Mouse (Mus musculus) retina, embryonic 14.5 days (tissue): ENCODE measurements around the gene Taf10.
"Not testable (repeated sequence)": the region's sequence is repeated elsewhere in the genome, so short reads cannot be mapped to it uniquely, and the experiment has no call there.

ENCODE experiments used
- DNase-seq: peaks from one replicate; pipeline ENCODE4 v3.0.0-alpha.2; 2015; ENCODE audit warnings: low spot score

The Taf10 gene

GRCm38 (mm10) chr7:105752716-105753115, 8.6 kb upstream of the Taf10 start:
- DNase-seq, result no peak

DNA sequence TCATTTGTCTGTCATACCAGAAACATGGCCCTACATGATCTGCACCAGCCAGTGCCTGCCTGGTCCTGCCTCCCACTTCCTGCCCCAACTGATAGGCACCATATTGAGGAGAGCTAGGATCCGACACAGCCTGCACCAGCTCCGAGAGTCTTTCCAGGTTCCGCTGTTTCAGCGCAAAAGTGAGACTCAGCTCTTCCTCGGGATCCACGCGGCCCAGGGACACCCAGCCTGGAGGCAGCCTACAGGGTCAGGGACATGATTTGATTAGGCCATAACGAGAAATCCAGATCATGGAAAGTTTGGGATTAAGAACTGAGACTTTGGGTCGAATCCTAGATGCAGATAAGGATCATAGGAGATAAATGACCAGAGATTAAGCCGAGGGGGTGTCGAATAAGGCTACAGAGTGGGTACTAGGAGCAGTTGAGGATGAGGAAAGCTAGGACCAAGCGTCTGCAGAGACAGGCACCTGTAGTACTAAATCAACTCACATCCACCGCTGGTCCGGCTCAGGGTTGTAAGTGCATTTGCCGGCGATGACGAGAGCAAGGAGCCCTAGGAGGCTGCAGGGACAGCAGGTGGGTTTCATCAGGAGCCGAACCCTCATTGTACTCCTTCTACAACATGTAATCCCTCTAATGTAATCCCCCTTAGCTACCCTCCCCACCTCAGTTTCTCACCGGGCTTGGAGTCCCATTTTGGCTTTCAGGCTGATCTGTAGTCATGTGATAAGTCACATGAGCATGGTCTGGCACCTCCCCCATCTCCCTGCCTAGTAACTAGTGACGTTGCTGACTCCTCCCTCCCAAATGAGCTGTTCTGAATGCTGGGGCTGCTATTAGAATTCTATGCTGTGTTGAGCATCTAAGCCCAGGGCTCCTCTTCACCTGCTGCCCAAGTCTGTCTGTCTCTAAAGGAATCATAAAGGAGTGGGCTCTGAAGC, 7.6 kb upstream of the Taf10 start, which contains the start of gene Tpp1:
Gene Tpp1, minus strand, starts transcription at position 745 of the 943 bp plus-strand sequence.
- DNase-seq, result peak; percentile 94

- DNase-seq, result no peak
Observed at GRCm38 (mm10) chr7:105747776-105748175, 3.6 kb upstream of the Taf10 start.

GRCm38 (mm10) chr7:105743246-105743925, 775 bp downstream of the Taf10 start:
- DNase-seq, result not testable (repeated sequence)

DNA sequence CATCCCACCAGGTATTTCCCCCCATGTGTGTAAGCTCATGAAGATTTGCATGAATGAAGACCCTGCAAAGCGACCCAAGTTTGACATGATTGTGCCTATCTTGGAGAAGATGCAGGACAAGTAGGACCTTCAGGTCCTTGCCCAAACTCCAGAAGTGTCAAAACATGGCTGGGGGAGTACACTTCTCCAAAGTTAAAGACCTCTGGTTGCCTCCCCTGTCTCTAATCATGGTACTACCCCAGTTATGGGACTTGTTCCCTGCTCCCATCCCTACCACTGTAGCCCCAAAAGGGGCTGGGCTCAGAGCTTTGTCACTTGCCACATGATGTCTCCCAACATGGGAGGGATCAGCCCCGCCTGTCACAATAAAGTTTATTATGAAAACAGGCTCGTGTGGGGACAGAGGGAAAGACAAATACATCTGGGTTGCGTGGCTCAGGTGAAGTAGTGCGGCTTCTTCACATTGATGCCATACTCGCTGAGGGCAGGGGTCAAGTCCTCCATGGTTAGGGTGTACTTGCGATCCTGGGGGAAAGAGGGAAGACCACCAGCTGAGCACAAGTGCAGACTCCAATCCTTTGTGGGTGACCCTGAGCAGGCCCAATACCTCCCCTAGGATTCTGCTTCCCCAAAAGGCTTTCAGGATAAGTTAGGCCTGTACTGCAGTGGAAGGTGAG, 1.5 kb downstream of the Taf10 start:
- not testable (repeated sequence) for DNase-seq

- no peak for DNase-seq
Observed at GRCm38 (mm10) chr7:105741978-105742377, 2.2 kb downstream of the Taf10 start.

DNA sequence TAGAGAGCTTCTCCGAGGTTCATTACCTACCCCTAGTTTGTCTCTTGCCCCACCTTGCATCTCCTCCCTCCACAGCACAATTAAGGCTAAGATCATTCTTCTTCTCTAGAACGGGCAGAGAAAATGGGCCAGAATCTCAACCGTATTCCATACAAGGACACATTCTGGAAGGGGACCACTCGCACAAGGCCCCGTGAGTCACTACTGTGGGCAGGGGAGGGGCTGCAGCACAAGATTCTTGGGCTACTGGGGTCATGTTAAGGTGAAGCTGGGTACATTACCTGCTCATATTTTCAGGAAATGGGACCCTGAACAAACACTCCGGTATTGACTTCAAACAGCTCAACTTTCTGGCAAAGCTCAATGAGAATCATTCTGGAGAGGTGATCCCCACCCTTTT, 3.3 kb downstream of the Taf10 start:
- no peak for DNase-seq

DNA sequence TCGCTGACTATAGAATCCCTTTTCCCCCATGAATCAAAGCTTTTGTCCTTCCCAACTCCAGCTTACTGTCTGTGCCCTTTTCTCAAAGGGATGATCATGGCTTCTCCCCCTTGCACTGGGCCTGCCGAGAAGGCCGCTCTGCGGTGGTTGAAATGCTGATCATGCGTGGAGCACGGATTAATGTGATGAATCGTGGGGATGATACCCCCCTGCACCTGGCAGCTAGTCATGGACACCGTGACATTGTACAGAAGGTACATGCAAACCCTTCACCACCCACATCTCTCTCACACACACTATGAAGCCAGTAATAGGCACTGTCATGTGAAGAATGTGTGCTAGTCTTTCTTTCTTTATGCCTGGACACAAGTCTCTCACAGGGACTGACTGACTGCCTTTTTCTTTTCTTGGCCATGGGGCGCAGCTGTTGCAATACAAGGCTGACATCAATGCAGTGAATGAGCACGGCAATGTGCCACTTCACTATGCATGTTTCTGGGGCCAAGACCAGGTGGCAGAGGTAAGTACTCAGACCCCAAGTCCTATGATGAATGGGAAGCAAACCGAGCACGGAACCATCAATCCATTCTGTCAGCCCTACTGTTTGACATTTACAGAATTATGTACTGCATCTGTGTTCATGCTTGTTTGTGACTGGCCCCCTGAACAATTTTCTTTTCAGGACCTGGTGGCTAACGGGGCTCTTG, 3.9 kb downstream of the Taf10 start:
- no peak for DNase-seq

DNA sequence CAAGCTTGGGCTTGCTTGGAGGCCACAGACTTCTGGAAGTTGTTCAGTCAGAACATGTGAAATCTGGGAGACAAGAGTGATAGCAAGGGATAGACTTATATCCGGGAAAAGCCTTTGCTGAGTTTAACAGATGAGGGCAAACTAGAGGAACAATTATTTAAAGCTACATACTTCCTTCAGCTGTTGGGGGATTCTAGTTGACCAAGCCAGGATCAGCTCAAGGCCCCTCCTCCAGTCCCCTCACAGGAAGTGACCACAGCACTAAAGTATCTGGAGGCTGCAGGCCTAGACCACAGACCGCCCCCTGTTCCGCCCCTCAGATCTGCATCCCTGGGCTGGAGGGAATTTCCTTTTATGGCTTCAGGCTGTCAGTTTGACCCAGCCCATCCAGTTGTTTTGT, 5.2 kb downstream of the Taf10 start:
- DNase-seq, result peak; percentile 54

- no peak for DNase-seq
Observed at GRCm38 (mm10) chr7:105738286-105738685, 5.9 kb downstream of the Taf10 start.

DNA sequence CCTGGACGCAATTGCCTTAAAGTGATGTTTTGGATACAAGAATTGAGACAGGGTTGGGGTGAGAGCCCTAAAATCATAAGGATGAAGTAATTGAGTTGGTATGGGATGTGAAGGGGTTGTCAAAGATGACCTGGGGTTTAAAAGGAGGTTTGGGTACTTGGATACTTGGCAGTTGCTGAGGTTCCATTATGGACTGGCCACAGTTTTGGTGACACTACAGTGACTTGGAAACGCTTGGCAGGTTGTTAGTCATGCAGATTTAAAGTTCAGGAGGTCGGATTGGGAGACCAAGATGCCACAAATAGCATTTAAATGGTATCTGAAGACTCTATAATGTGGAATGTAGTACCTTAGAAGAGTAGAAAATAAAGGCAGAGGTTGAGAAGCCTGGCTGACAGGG, 6.5 kb downstream of the Taf10 start:
- DNase-seq, result no peak

GRCm38 (mm10) chr7:105736911-105737521, 7.1 kb downstream of the Taf10 start, which contains the start of gene Rrp8:
TSS of gene Rrp8 (minus strand) at chr7:105737385.
- no peak for DNase-seq

DNA sequence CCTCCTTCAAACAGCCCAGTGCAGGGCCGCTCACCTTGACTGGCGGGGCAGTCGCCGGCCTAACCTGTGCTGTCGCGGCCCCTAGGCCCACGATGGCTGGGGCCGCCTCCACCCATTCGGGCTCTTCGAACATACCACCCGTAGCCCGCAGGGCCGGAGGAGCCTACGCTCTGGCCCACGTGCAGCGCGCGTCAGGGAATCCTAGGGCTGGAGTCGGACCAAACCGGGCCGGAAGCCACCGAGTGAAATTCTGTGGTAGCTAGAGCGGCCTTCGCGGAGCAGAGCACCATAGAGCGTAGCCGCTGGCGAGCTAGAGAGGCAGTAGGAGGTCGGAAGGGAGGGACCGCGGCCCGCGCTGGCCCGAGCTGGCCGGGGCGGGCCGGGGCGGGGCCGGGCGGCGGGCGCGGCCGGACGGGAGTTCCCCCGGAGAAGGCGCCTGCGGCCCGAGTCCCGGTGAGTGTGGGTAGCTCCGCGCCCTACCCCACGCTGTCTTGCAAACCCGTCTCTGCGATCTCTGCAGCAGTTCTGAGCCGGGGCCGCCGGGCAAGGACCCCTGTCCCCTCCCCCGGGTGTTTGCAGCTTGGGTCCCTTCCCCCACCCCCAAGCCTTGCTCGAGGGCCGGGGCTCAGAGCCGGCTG, 7.8 kb downstream of the Taf10 start, which contains the start of gene Ilk:
Gene Ilk, plus strand, starts transcription at position 329 of the 638 bp plus-strand sequence.
- peak; percentile 91 for DNase-seq

DNA sequence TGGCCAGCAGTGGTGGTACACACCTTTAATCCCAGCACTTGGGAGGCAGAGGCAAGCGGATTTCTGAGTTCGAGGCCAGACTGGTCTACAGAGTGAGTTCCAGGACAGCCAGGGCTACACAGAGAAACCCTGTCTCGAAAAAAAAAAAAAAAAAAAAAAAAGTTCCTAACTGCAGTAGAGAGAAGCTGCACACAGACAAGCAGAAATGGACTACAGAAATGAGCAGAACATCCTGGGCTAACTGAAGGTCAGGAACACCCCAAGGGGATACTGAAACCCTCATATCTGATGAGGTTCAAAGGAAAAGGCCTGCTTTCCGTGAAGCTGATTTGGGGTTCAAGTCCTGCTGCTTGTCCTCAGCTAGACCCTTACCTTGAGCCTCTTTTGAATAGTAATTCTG, 8.7 kb downstream of the Taf10 start:
- not testable (repeated sequence) for DNase-seq

DNA sequence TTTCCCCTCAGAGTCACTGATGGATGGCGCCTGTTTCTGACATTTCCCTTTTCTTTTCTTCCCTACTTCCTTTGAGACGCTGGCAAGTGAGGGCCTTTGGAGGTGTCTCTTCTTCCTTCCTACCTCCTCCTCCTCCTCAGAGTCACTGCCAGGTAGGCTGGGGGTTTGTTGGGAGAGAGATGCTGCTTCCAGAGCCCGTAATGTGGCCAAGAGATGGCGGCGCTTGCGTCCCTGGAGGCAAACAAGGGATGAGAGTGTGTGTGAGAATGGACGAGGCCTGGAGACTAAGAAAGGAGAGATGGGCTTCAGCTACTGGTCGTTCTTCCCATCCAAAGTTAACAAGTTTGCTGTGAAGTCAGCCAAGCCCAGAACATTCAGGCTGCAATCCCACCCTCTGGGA, 9.3 kb downstream of the Taf10 start:
- no peak for DNase-seq

- no peak for DNase-seq
Observed at GRCm38 (mm10) chr7:105733836-105734235, 10.3 kb downstream of the Taf10 start.

DNA sequence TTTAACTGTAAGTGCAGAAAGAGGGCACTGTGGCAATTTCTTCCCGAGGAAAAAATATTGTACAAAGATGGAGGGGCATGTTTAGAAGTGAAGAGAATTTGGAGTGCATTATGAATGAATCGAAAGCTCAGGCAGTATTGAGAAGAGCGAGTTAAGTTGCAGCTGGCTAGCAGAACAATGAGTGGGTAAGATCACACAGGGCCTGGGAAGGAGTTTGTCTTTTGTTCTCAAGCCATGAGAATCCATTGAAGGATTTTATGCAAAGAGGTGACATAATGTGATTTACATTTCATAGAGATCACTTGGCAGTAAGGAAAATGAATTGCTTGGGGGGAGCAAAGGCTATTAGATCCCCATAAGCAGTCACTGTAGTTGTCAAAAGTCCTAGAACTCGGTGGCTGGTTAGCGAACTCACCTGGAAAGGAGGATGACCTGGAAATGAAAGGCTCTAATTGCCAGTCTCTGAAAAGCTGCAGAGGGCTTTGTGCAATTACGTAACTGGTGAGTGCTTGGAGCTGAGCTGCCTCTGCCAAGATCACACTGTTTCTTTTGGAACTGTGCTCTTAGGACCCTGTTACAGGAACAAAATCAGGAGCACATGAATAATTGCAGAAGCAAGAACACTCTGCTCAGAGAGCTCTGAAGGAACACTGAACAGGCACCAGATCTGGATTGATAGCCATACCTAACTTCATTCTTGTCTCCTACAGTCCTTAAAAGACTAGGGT, 15.3 kb downstream of the Taf10 start:
- no peak for DNase-seq

DNA sequence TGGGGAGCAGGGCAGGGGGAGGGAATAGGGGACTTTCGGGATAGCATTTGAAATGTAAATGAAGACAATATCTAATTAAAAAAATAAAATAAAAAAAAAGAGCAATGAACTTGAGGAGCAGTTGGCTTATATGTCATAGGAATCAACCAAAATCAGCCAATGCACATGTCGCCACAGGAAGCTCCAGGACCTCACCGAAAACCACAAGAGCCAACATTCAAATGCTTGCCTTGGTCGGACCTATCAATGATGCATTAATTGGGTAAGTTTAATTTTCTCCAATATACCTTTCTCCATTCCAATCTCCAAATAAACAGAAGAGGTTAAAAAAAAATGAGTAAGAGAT, 17.2 kb downstream of the Taf10 start:
- no peak for DNase-seq

DNA sequence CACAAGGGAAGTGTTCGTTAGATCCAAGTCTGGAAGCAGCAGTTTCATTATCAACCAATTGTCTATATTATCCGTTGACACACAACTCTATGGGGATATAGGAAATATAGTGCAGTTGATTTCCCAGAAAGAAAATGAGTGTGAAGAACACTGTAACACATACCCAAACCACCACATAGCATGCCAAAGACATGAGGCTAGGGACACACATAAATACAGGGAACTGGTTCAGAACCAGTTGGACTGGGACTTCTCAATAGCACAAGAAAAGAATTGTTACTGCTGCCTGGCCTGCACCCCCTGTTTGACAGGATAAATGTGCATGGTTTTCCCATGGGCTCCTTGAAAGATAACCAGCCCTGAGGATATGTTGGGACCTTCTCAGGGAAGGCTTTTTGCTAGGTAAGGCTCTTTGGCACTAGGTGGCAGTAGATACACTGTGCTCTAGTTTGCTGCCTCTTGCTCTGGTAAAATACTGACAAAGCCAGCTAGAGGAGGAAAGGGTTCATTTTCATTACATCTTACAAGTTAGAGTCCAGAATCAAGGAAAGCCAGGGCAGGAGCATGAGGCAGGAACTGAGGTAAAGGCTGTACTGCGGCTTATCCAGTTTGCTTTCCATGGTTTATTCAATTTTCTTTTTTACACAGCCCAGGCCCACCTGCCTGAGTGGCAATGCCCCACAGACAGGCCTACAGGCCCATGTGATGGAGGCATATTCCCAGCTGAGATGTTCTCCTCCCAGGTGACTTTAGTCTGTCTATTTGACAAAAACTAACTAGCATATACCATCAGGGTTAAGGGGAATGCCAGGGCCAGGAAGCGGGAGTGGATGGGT, 17.8 kb downstream of the Taf10 start:
- peak; percentile 85 for DNase-seq
